Mouse (Mus musculus) right cerebral cortex, postnatal 4 days (tissue): ENCODE results near the gene Ano1.
A peak's percentile ranks its signal among the peaks of the same experiment; 100 is the strongest.

Experiments
- DNase-seq: peaks from one replicate; pipeline ENCODE4 v3.0.0-alpha.2; 2022

Ano1 gene

GRCm38 (mm10) chr7:144751833-144752232 lies at the start of gene Ano1:
Gene Ano1 (minus strand): TSS chr7:144751974.
- no peak for DNase-seq

GRCm38 (mm10) chr7:144798471-144798870 lies 46.7 kb upstream of the Ano1 start:
- DNase-seq: peak; percentile 25

GRCm38 (mm10) chr7:144796986-144797735 lies 45.4 kb upstream of the Ano1 start:
- no peak for DNase-seq

- DNase-seq: no peak
Measured at GRCm38 (mm10) chr7:144795976-144796474, 44.3 kb upstream of the Ano1 start.

GRCm38 (mm10) chr7:144793296-144793695 lies 41.5 kb upstream of the Ano1 start:
- no peak for DNase-seq

- no peak for DNase-seq
Measured at GRCm38 (mm10) chr7:144791426-144791825, 39.7 kb upstream of the Ano1 start.

GRCm38 (mm10) chr7:144789601-144790556 lies 38.1 kb upstream of the Ano1 start:
- peak; percentile 20 for DNase-seq

- DNase-seq: no peak
Measured at GRCm38 (mm10) chr7:144788631-144789030, 36.9 kb upstream of the Ano1 start.

GRCm38 (mm10) chr7:144787501-144787900 lies 35.7 kb upstream of the Ano1 start:
- DNase-seq: no peak

GRCm38 (mm10) chr7:144786571-144786970 lies 34.8 kb upstream of the Ano1 start:
- no peak for DNase-seq

- DNase-seq: no peak
Measured at GRCm38 (mm10) chr7:144784176-144784575, 32.4 kb upstream of the Ano1 start.

GRCm38 (mm10) chr7:144782402-144782801 lies 30.6 kb upstream of the Ano1 start:
- no peak for DNase-seq

GRCm38 (mm10) chr7:144781337-144781736 lies 29.6 kb upstream of the Ano1 start:
- DNase-seq: no peak

GRCm38 (mm10) chr7:144780190-144780589 lies 28.4 kb upstream of the Ano1 start:
- DNase-seq: no peak

GRCm38 (mm10) chr7:144779691-144780090 lies 27.9 kb upstream of the Ano1 start:
- DNase-seq: no peak

- DNase-seq: no peak
Measured at GRCm38 (mm10) chr7:144777805-144778204, 26.0 kb upstream of the Ano1 start.

- peak; percentile 97 for DNase-seq
Measured at GRCm38 (mm10) chr7:144775804-144776447, 24.2 kb upstream of the Ano1 start.

- DNase-seq: no peak
Measured at GRCm38 (mm10) chr7:144775214-144775613, 23.4 kb upstream of the Ano1 start.

- DNase-seq: no peak
Measured at GRCm38 (mm10) chr7:144774283-144774682, 22.5 kb upstream of the Ano1 start.

GRCm38 (mm10) chr7:144770116-144770515 lies 18.3 kb upstream of the Ano1 start:
- no peak for DNase-seq

- DNase-seq: no peak
Measured at GRCm38 (mm10) chr7:144769434-144770080, 17.8 kb upstream of the Ano1 start.

- no peak for DNase-seq
Measured at GRCm38 (mm10) chr7:144768845-144769244, 17.1 kb upstream of the Ano1 start.
